Mouse (Mus musculus): ENCODE results near the gene Dhx32.
A peak's percentile ranks its signal among the peaks of the same experiment; 100 is the strongest.

DNA sequence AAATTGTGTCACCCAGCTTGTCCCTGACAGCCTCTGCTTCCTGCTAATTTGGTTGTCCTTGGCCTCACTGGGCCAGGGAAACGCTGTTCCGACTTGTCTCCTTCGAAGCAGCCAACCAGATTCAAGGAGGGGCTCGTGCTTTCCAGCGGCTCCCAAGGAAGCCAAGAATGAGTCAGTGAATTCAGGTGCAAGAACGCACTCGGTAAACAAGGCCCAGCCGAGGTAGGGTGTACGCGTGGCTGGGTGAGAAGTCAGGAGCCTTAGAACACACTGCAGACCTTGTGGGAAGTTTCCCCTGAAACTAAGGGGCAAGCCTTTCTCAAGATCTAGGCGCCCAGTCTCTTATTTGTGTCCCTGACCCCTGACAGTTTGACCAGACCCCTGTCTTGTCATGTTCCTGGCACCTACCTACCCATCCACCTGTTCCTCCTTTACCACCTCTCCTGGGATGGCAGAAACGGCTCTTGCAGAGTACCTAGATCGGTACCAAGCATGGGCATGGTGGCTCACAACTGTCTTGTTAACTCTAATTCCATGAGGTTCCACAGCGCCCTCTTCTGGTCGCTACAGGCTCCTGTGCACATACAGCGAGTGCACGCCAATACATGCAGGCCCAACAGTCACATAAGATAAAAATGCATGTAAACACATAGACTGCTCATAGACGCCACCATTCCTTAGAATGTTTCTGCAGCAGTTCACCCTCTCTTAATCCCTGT is at the start of gene Dhx32:
- peak; percentile 88 to 92 (median 90) for TF ChIP-seq CTCF (IDR thresholded peaks at IDR 0.05 in 2 of 3, conservative IDR thresholded peaks at IDR 0.05 in 1 of 3; ENCODE audit: control insufficient read depth in 1 of 3, insufficient read depth in 1 of 3, low read depth in 2 of 3, low read length in 3 of 3, poor library complexity in 1 of 3, severe bottlenecking in 1 of 3)
- TF ChIP-seq E2F4 (IDR thresholded peaks at IDR 0.05; ENCODE audit: borderline replicate concordance, low read depth, low read length), result no peak
- TF ChIP-seq ZNF384 (IDR thresholded peaks at IDR 0.05; ENCODE audit: low read depth, low read length), result peak; percentile 64
- no peak for TF ChIP-seq POLR2A (IDR thresholded peaks at IDR 0.05; ENCODE audit: control insufficient read depth in 1 of 2, insufficient read depth in 1 of 2, low read depth in 1 of 2, low read length in 2 of 2, poor library complexity in 1 of 2)
- TF ChIP-seq EP300 (IDR thresholded peaks at IDR 0.05; ENCODE audit: low read depth in 1 of 2, low read length in 2 of 2), result 0 out of 4 replicates have a peak, but pooled peaks of 1 of the 2 experiments have one; percentile 13
- peak; percentile 71; the same call in 1 of the 2 replicates for TF ChIP-seq MYC (IDR thresholded peaks at IDR 0.05; ENCODE audit: low read depth, low read length)
- TF ChIP-seq KAT2A (conservative IDR thresholded peaks at IDR 0.05; ENCODE audit: low read depth, low read length), result no peak
- TF ChIP-seq CHD1 (IDR thresholded peaks at IDR 0.05; ENCODE audit: low read depth, low read length), result no peak
- TF ChIP-seq USF1 (IDR thresholded peaks at IDR 0.05; ENCODE audit: low read depth, low read length), result no peak
- no peak for TF ChIP-seq TBP (IDR thresholded peaks at IDR 0.05; ENCODE audit: low read depth, low read length)
- TF ChIP-seq MEF2A (IDR thresholded peaks at IDR 0.05; ENCODE audit: extremely low read depth, insufficient replicate concordance, low read depth, low read length, poor library complexity, severe bottlenecking), result no peak
- no peak for TF ChIP-seq JUND (IDR thresholded peaks at IDR 0.05; ENCODE audit: low read depth, low read length)
- TF ChIP-seq GATA1 (IDR thresholded peaks at IDR 0.05; ENCODE audit: low read depth, low read length), result no peak

Data from MEL (cell line).